Mouse (Mus musculus) liver, embryonic 14.5 days (tissue): Measurements from ENCODE around the gene Nrsn1. TPM values are rescaled to one million over a fixed set of nuclear protein-coding genes. Genes with fewer than 3 reads are reported as not detected.
A peak's percentile ranks its signal among the peaks of the same experiment; 100 is the strongest.
"Not testable (repeated sequence)": the region's sequence is repeated elsewhere in the genome, so short reads cannot be mapped to it uniquely, and the experiment has no call there.

Source experiments
- ATAC-seq: fragments of 200-750 bp; cut with Nextera tagmentation; 2 replicates; pipeline ENCODE4 v1.8.0; 2017; ENCODE audit warnings: moderate number of reproducible peaks, mild to moderate bottlenecking, moderate library complexity; ENCODE audit not compliant: insufficient read depth
- DNase-seq, 3 experiments: peaks; one replicate each; pipeline ENCODE4 v3.0.0-alpha.2; 2012 to 2013; ENCODE audit warnings: low read depth in 3 of 3, low spot score in 3 of 3
- H3K27ac ChIP-seq: fragments of 300-500 bp; sonication (generic); 2 replicates; pipeline ENCODE4 v1.5.1; 2014; ENCODE audit warnings: moderate library complexity, mild to moderate bottlenecking, control low read depth, inconsistent platforms
- H3K27me3 ChIP-seq: fragments of 300-500 bp; sonication (generic); 2 replicates; pipeline ENCODE4 v1.6.1; 2014; ENCODE audit warnings: mild to moderate bottlenecking, low read length, moderate library complexity; ENCODE audit not compliant: control insufficient read depth, insufficient read depth
- H3K36me3 ChIP-seq: fragments of 300-500 bp; sonication (generic); replicated peaks from 2 replicates; pipeline ENCODE4 v1.6.1; 2014; ENCODE audit warnings: low read depth; ENCODE audit not compliant: control insufficient read depth, insufficient read depth
- H3K4me1 ChIP-seq, 2 experiments: fragments of 200-500 bp in 1 of 2; fragments of 300-500 bp in 1 of 2; sonication (generic) in 1 of 2; replicated peaks; 2 replicates each; pipeline ENCODE4 v1.6.1; 2012 to 2014; ENCODE audit warnings: antibody characterized with exemption in 1 of 2, inconsistent platforms in 1 of 2, low read length in 1 of 2; ENCODE audit not compliant: control insufficient read depth in 2 of 2, insufficient read depth in 2 of 2
- H3K4me2 ChIP-seq: fragments of 300-500 bp; sonication (generic); 2 replicates; pipeline ENCODE4 v1.6.1; 2014; ENCODE audit warnings: low read depth, mild to moderate bottlenecking, control low read depth, moderate library complexity
- H3K4me3 ChIP-seq, 2 experiments: fragments of 200-500 bp in 1 of 2; fragments of 300-500 bp in 1 of 2; sonication (generic) in 1 of 2; 2 replicates each; pipeline ENCODE4 v1.5.1; 2012 to 2014; ENCODE audit warnings: low read depth in 2 of 2, low read length in 2 of 2, mild to moderate bottlenecking in 2 of 2, control low read depth in 1 of 2, inconsistent platforms in 1 of 2, moderate library complexity in 1 of 2; ENCODE audit not compliant: insufficient read depth in 1 of 2
- H3K9ac ChIP-seq: fragments of 300-500 bp; sonication (generic); replicated peaks from 2 replicates; pipeline ENCODE4 v1.6.1; 2014; ENCODE audit warnings: mild to moderate bottlenecking, control low read depth, moderate library complexity
- H3K9me3 ChIP-seq: fragments of 300-500 bp; sonication (generic); 2 replicates; pipeline ENCODE4 v1.6.1; 2016; ENCODE audit warnings: low read length, mixed read lengths; ENCODE audit not compliant: control insufficient read depth
- CTCF ChIP-seq: IDR thresholded peaks from 2 replicates; pipeline ENCODE4 v1.5.1; 2016; ENCODE audit warnings: antibody characterized with exemption, low read depth, control low read depth
- EP300 ChIP-seq: IDR thresholded peaks from 2 replicates; pipeline ENCODE4 v1.6.1; 2016; ENCODE audit warnings: antibody characterized with exemption, low read depth
- WGBS: fragments of 180-500 bp; shearing (Covaris S2); extraction: QIAGEN DNeasy Blood & Tissue Kit; methylation state at CpG from one replicate; pipeline ENCODE4 v1.1.7; 2014; ENCODE audit not compliant: insufficient replicate concordance; 5-methylcytosine and 5-hydroxymethylcytosine counted together
- polyA plus RNA-seq, 2 experiments: library from polyadenylated mRNA; depleted of rRNA in 1 of 2; stranded (reverse) in 1 of 2; unstranded in 1 of 2; fragments of >200 nt; fragmentation: Nextera tagmentation in 1 of 2; extraction: Ambion mirVana in 1 of 2; gene quantifications; 2 replicates each; pipeline versions ENCODE4 v1.2.1 to v1.2.3; 2012 to 2014

The Nrsn1 gene
- polyA plus RNA-seq (2012; rRNA removed): not detected in 2 replicates
- polyA plus RNA-seq (2014; fragmentation: Nextera tagmentation; extraction: Ambion mirVana): 0.06 TPM in 1 of 2 replicates, not detected in the other

DNA sequence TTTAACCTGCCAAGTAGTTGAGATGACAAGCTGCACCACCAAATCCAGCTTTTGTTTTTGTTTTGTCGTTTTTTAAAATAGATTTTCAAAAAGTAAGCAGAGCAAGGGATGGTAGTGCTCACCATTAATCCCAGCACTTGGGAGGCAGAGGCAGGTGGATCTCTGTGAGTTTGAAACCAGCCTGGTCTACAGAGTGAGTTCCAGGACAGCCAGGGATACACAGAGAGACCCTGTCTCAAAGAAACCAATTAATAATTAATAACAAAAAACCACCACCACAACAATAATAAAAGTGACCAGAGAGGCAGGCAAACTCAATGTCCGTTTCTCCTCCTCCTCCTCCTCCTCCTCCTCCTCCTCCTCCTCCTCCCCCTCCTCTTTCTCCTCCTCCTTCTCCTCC lies at the start of gene Nrsn1:
Nrsn1 (minus strand) TSS at position 101 of the 400 bp plus-strand sequence.
- 28% methylated on average over 2 of the region's 2 CpGs for WGBS
- not testable (repeated sequence) for H3K4me1 ChIP-seq, H3K36me3 ChIP-seq, H3K9ac ChIP-seq, H3K4me3 ChIP-seq, DNase-seq, H3K27me3 ChIP-seq, ATAC-seq, H3K27ac ChIP-seq, H3K9me3 ChIP-seq
- H3K4me2 ChIP-seq: peak within 1 kb of the TSS; percentile 18; the same call in 1 of the 2 replicates

- Histone ChIP-seq H3K4me1 (no peaks in the 10 kb centered on the region), H3K4me3 (no peak overlapping the region), H3K9ac (no peak overlapping the region), H3K27me3 (no peaks in the 10 kb centered on the region), H3K4me2 (no peak overlapping the region), H3K36me3 (no peaks in the 10 kb centered on the region), H3K27ac (no peak overlapping the region), H3K9me3 (no peaks in the 10 kb centered on the region)
- WGBS: 49% methylated on average over 2 of the region's 2 CpGs
- TF ChIP-seq EP300: no peak
- TF ChIP-seq CTCF: no peak
- ATAC-seq (no peak), DNase-seq (no peak)
Observed at GRCm38 (mm10) chr13:25312059-25312458, 41.8 kb upstream of the Nrsn1 start.

- H3K9ac ChIP-seq: no peak overlapping the region
- no peaks in the 10 kb centered on the region for H3K4me1 ChIP-seq
- TF ChIP-seq CTCF (no peak), EP300 (no peak)
- no peak overlapping the region for H3K27ac ChIP-seq
- ATAC-seq (no peak), DNase-seq (no peak)
- H3K4me3 ChIP-seq: no peak overlapping the region
- no peaks in the 10 kb centered on the region for H3K36me3 ChIP-seq
- no peaks in the 10 kb centered on the region for H3K27me3 ChIP-seq
- H3K4me2 ChIP-seq: no peak overlapping the region
- H3K9me3 ChIP-seq: no peaks in the 10 kb centered on the region
Observed at GRCm38 (mm10) chr13:25310068-25310467, 39.8 kb upstream of the Nrsn1 start.

DNA sequence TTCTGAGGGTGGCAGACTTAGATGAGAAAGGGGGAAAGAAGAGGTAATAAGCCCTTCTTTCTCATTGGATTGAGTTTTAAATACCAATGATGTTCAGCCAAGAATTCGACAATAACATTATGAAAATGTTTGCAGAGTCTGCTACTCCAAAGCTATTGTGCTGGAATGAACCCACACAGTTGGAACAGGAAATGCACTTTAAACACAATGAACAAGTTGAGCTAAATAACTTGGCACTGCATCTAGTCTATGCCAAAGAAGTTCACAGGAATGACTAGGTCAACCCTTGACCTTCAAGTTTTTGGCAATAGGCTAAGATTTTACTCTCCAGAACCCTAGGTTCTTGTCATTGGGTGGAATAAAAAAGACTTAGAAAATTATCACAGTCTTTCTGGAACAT lies 18.4 kb upstream of the Nrsn1 start:
- whole genome bisulfite sequencing: 44% methylated on average over 1 of the region's 1 CpGs
- no peak overlapping the region for H3K27ac ChIP-seq
- H3K4me2 ChIP-seq: no peak overlapping the region
- no peaks in the 10 kb centered on the region; the same call in 1 of the 2 replicates for H3K9me3 ChIP-seq
- H3K9ac ChIP-seq: no peak overlapping the region
- DNase-seq (no peak), ATAC-seq (no peak)
- H3K27me3 ChIP-seq: no peaks in the 10 kb centered on the region
- H3K4me3 ChIP-seq: no peak overlapping the region
- no peaks in the 10 kb centered on the region for H3K36me3 ChIP-seq
- H3K4me1 ChIP-seq: no peaks in the 10 kb centered on the region
- TF ChIP-seq EP300: no peak
- no peak for TF ChIP-seq CTCF

DNA sequence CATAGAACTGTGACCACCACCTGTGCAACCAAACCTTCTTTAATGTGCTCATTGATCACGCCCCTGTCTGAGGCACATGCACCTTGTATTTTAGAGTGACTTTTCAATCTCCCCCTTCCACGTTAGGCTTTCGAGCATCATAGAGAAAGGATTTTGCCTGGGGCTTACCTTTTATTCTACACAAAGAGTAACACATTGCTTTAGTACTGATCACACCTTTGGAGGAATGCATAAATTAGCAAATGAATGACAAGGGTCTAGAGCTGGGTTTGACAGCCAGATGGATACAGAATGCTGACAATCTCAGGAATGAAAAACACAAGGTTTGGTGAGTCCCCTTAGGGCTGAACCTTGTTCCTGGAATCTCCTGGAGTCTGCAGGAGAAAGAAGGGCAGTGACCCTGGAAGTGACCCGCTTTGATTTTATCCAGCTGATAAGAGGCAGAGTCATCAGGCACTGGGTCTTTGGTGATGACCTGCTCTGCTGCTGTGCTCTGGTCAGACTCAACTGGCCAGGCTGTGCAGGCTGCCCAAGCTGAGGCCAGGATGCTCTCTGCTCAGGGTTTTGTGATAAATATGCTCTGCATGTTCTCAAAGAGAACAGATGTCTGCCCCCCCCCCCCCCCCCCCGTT lies 4.7 kb upstream of the Nrsn1 start:
- TF ChIP-seq EP300: no peak
- TF ChIP-seq CTCF: no peak
- no peaks in the 10 kb centered on the region for H3K4me1 ChIP-seq
- H3K9me3 ChIP-seq: no peaks in the 10 kb centered on the region
- 45% methylated on average over 5 of the region's 5 CpGs for WGBS
- H3K4me3 ChIP-seq: no peak overlapping the region
- ATAC-seq: no peak
- DNase-seq: no peak
- no peak overlapping the region for H3K27ac ChIP-seq
- no peak overlapping the region for H3K4me2 ChIP-seq
- H3K27me3 ChIP-seq: no peaks in the 10 kb centered on the region
- H3K9ac ChIP-seq: no peak overlapping the region
- no peaks in the 10 kb centered on the region for H3K36me3 ChIP-seq
